Mouse (Mus musculus) lung, embryonic 14.5 days (tissue): ENCODE measurements around the gene 4933402J07Rik. TPM values are rescaled to one million over a fixed set of nuclear protein-coding genes. Genes with fewer than 3 reads are reported as not detected.

Experiments used
- ATAC-seq: fragments of 200-750 bp; cut with Nextera tagmentation; 2 replicates; pipeline ENCODE4 v1.8.0; 2017; ENCODE audit warnings: mild to moderate bottlenecking, moderate TSS enrichment, moderate library complexity; ENCODE audit not compliant: insufficient read depth
- DNase-seq: peaks from one replicate; pipeline ENCODE4 v3.0.0-alpha.2; 2015
- H3K27ac ChIP-seq: fragments of 300-500 bp; sonication (generic); 2 replicates; pipeline ENCODE4 v1.5.1; 2014; ENCODE audit warnings: low read depth, mild to moderate bottlenecking, moderate library complexity
- H3K27me3 ChIP-seq: fragments of 300-500 bp; sonication (generic); 2 replicates; pipeline ENCODE4 v1.6.1; 2014; ENCODE audit warnings: low read length, control low read depth; ENCODE audit not compliant: insufficient read depth
- H3K36me3 ChIP-seq: fragments of 300-500 bp; sonication (generic); 2 replicates; pipeline ENCODE4 v1.6.1; 2014; ENCODE audit warnings: control low read depth; ENCODE audit not compliant: insufficient read depth
- H3K4me1 ChIP-seq: fragments of 300-500 bp; sonication (generic); 2 replicates; pipeline ENCODE4 v1.6.1; 2014; ENCODE audit warnings: antibody characterized with exemption, control low read depth; ENCODE audit not compliant: insufficient read depth
- H3K4me2 ChIP-seq: fragments of 300-500 bp; sonication (generic); 2 replicates; pipeline ENCODE4 v1.6.1; 2014; ENCODE audit warnings: mild to moderate bottlenecking
- H3K4me3 ChIP-seq: fragments of 300-500 bp; sonication (generic); 2 replicates; pipeline ENCODE4 v1.5.1; 2014; ENCODE audit warnings: low read depth, low read length
- H3K9ac ChIP-seq: fragments of 300-500 bp; sonication (generic); 2 replicates; pipeline ENCODE4 v1.6.1; 2014
- H3K9me3 ChIP-seq: fragments of 300-500 bp; sonication (generic); 2 replicates; pipeline ENCODE4 v1.6.1; 2016; ENCODE audit warnings: low read depth, low read length, control low read depth
- CTCF ChIP-seq: IDR thresholded peaks from 2 replicates; pipeline ENCODE4 v1.5.1; 2016; ENCODE audit warnings: antibody characterized with exemption, low read depth
- WGBS: fragments of 180-500 bp; shearing (Covaris S2); extraction: QIAGEN DNeasy Blood & Tissue Kit; methylation state at CpG from one replicate; pipeline ENCODE4 v1.1.7; 2014; 5-methylcytosine and 5-hydroxymethylcytosine counted together
- polyA plus RNA-seq: library from polyadenylated mRNA; unstranded; fragments of >200 nt; fragmentation: Nextera tagmentation; extraction: Ambion mirVana; gene quantifications from 2 replicates; pipeline ENCODE4 v1.2.1, GENCODE M21; 2014

4933402J07Rik gene
- polyA plus RNA-seq, 1 experiment from 2014 or later, result not detected

GRCm38 (mm10) chr8:87570880-87571279, 7.2 kb downstream of the 4933402J07Rik start:
- no peak overlapping the region for H3K27ac ChIP-seq
- H3K9me3 ChIP-seq, result no peaks in the 10 kb centered on the region
- H3K4me2 ChIP-seq, result peak overlapping the region; percentile 54
- peak overlapping the region; percentile 16; the same call in 1 of the 2 replicates for H3K4me3 ChIP-seq
- DNase-seq, result peak; percentile 32
- H3K9ac ChIP-seq, result peak overlapping the region; percentile 35; the same call in 1 of the 2 replicates
- H3K36me3 ChIP-seq, result no peaks in the 10 kb centered on the region
- H3K27me3 ChIP-seq, result no peaks in the 10 kb centered on the region
- TF ChIP-seq CTCF, result peak; percentile 38
- WGBS, result 11% methylated on average over 7 of the region's 7 CpGs
- no peak for ATAC-seq
- H3K4me1 ChIP-seq, result no peaks in the 10 kb centered on the region

- Histone ChIP-seq H3K36me3 (no peaks in the 10 kb centered on the region), H3K4me3 (no peak overlapping the region), H3K27ac (no peak overlapping the region), H3K4me1 (no peaks in the 10 kb centered on the region), H3K9ac (no peak overlapping the region), H3K4me2 (no peak overlapping the region), H3K27me3 (no peaks in the 10 kb centered on the region), H3K9me3 (no peaks in the 10 kb centered on the region)
- DNase-seq (peak; percentile 84), ATAC-seq (peak; percentile 71; the same call in 1 of the 2 replicates)
- TF ChIP-seq CTCF, result peak; percentile 93
- WGBS, result 0% methylated on average over 2 of the region's 2 CpGs
Measured at GRCm38 (mm10) chr8:87594272-87594671, 30.6 kb downstream of the 4933402J07Rik start.

DNA sequence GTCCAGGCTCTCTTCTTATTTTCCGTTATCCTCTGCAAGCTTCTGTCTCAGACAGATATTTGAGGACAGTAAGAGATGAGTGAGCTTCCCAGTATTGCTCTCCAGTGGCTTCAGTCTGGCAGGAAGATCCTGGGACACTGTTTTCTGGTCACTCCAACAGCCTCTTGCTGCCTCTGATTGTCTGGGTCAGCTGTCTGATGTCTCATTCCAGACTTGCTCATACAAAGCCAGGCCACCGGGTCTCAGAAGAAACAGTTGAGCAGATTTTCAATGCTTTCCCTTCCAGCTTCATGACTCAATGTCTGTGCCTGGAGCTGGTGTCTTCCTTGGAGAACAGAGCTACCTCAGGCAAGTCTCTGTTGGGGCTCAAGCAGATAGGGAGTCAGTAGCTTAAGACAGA, 39.1 kb downstream of the 4933402J07Rik start:
- 80% methylated on average over 2 of the region's 2 CpGs for WGBS

GRCm38 (mm10) chr8:87609110-87609509, 45.5 kb downstream of the 4933402J07Rik start:
- TF ChIP-seq CTCF, result no peak
- 93% methylated on average over 7 of the region's 7 CpGs for WGBS

More for the DNA sequence above, 39.1 kb downstream of the 4933402J07Rik start:
- no peak overlapping the region for H3K27ac ChIP-seq
- H3K4me3 ChIP-seq, result no peak overlapping the region
- no peak overlapping the region for H3K4me2 ChIP-seq
- no peak overlapping the region for H3K9ac ChIP-seq
- H3K27me3 ChIP-seq, result no peaks in the 10 kb centered on the region
- no peaks in the 10 kb centered on the region for H3K36me3 ChIP-seq
- ATAC-seq (no peak), DNase-seq (no peak)
- no peaks in the 10 kb centered on the region for H3K9me3 ChIP-seq
- no peak for TF ChIP-seq CTCF
- no peaks in the 10 kb centered on the region for H3K4me1 ChIP-seq

DNA sequence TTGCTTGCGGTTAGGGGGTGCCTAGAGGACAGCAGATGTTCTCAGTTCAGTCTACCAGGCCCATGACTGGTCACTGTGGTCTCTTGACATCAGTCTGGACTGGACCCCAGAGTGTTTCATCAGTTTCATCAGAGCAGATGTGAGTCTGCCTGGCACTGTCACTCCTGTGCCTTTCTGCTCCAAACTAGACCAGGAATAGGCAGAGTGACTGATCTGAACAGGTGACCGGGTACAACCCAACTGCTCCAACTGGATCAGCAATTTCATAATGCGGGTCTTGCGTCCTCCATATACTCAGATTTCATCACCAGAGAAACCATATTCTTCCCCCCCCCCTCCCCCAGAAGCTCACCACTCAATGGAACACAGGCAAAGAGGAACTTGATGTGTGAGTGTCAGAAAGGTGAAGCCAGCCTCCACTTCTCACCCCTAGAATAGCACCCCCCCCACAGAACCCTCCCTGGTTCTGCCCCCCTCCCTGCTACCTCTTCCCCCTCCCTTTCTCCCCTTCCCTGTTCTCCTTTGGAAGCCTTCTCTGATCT, 46.1 kb downstream of the 4933402J07Rik start:
- WGBS, result 89% methylated on average over 4 of the region's 4 CpGs
- Histone ChIP-seq H3K4me2 (no peak overlapping the region), H3K27me3 (no peaks in the 10 kb centered on the region), H3K9ac (no peak overlapping the region), H3K4me1 (no peaks in the 10 kb centered on the region), H3K36me3 (no peaks in the 10 kb centered on the region), H3K27ac (no peak overlapping the region), H3K4me3 (no peak overlapping the region), H3K9me3 (no peaks in the 10 kb centered on the region)
- DNase-seq, result no peak
- TF ChIP-seq CTCF, result no peak
- ATAC-seq, result no peak

More at GRCm38 (mm10) chr8:87609110-87609509, 45.5 kb downstream of the 4933402J07Rik start:
- Histone ChIP-seq H3K4me3 (no peak overlapping the region), H3K9me3 (no peaks in the 10 kb centered on the region), H3K9ac (no peak overlapping the region), H3K27ac (no peak overlapping the region), H3K36me3 (no peaks in the 10 kb centered on the region), H3K27me3 (no peaks in the 10 kb centered on the region), H3K4me2 (no peak overlapping the region), H3K4me1 (no peaks in the 10 kb centered on the region)
- DNase-seq, result no peak
- ATAC-seq, result no peak

- Histone ChIP-seq H3K27me3 (no peaks in the 10 kb centered on the region), H3K9ac (no peak overlapping the region)
Measured at GRCm38 (mm10) chr8:87613701-87614100, 50.0 kb downstream of the 4933402J07Rik start.

GRCm38 (mm10) chr8:87619118-87619517, 55.5 kb downstream of the 4933402J07Rik start:
- peak; percentile 28; the same call in 1 of the 2 replicates for TF ChIP-seq CTCF
- 35% methylated on average over 7 of the region's 7 CpGs for whole genome bisulfite sequencing
- no peaks in the 10 kb centered on the region for H3K36me3 ChIP-seq
- DNase-seq, result peak; percentile 40
- H3K27me3 ChIP-seq, result no peaks in the 10 kb centered on the region
- no peaks in the 10 kb centered on the region for H3K4me1 ChIP-seq
- no peak overlapping the region for H3K9ac ChIP-seq
- H3K4me3 ChIP-seq, result no peak overlapping the region
- H3K4me2 ChIP-seq, result no peak overlapping the region
- H3K9me3 ChIP-seq, result no peaks in the 10 kb centered on the region
- ATAC-seq, result no peak
- no peak overlapping the region for H3K27ac ChIP-seq

More at GRCm38 (mm10) chr8:87613701-87614100, 50.0 kb downstream of the 4933402J07Rik start:
- H3K4me1 ChIP-seq, result no peaks in the 10 kb centered on the region
- H3K4me2 ChIP-seq, result no peak overlapping the region
- no peak overlapping the region for H3K27ac ChIP-seq
- DNase-seq, result peak; percentile 32
- 75% methylated on average over 1 of the region's 1 CpGs for WGBS
- peak; percentile 24; the same call in 1 of the 2 replicates for TF ChIP-seq CTCF
- H3K9me3 ChIP-seq, result no peaks in the 10 kb centered on the region
- no peaks in the 10 kb centered on the region for H3K36me3 ChIP-seq
- no peak for ATAC-seq
- no peak overlapping the region for H3K4me3 ChIP-seq
